Mouse (Mus musculus) E14TG2a.4 (cell line): ENCODE measurements at regions not wholly inside any gene's neighbourhood (a gene's known extent, or its start where the extent isn't known, plus 50 kb on each side); places are given as distances from the start of the nearest gene placed in this dataset.
A peak's percentile ranks its signal among the peaks of the same experiment; 100 is the strongest.

Experiments used
- H3K27me3 ChIP-seq: 2 replicates; pipeline ENCODE4 v1.6.1; 2014; ENCODE audit warnings: low read length, control low read depth; ENCODE audit not compliant: insufficient read depth
- H3K36me3 ChIP-seq: 2 replicates; pipeline ENCODE4 v1.6.1; 2014; ENCODE audit warnings: low read length, control low read depth; ENCODE audit not compliant: insufficient read depth
- H3K4me1 ChIP-seq: replicated peaks from 2 replicates; pipeline ENCODE4 v1.6.1; 2014; ENCODE audit warnings: low read depth, low read length, control low read depth
- H3K4me3 ChIP-seq: replicated peaks from 2 replicates; pipeline ENCODE4 v1.5.1; 2014; ENCODE audit warnings: mild to moderate bottlenecking, low read length
- H3K9me3 ChIP-seq: 2 replicates; pipeline ENCODE4 v1.6.1; 2014; ENCODE audit warnings: low read length, control low read depth
- CTCF ChIP-seq: conservative IDR thresholded peaks from 2 replicates; pipeline ENCODE4 v1.5.1; 2014; ENCODE audit warnings: low read length
- NANOG ChIP-seq: IDR thresholded peaks from 2 replicates; pipeline ENCODE4 v1.6.1; 2014; ENCODE audit warnings: borderline replicate concordance, low read length, mixed read lengths
- POU5F1 ChIP-seq: IDR thresholded peaks from 2 replicates; pipeline ENCODE4 v1.6.1; 2014; ENCODE audit warnings: low read length, borderline replicate concordance

GRCm38 (mm10) chr2:75028151-75028550 is 202.5 kb downstream of the Mtx2 start:
- Histone ChIP-seq H3K4me3 (no peak overlapping the region), H3K4me1 (peaks cover 41% of the 10 kb centered on the region), H3K9me3 (no peaks in the 10 kb centered on the region), H3K27me3 (0 out of 2 replicates have a peak, but pooled peaks cover 3% of the 10 kb centered on the region), H3K36me3 (no peaks in the 10 kb centered on the region)
- no peak for TF ChIP-seq NANOG
- no peak for TF ChIP-seq CTCF
- no peak for TF ChIP-seq POU5F1

- peaks cover 46% of the 10 kb centered on the region for H3K4me1 ChIP-seq
- H3K4me3 ChIP-seq = no peak overlapping the region
- H3K9me3 ChIP-seq = no peaks in the 10 kb centered on the region
Measured at GRCm38 (mm10) chr2:75029089-75029693, 203.6 kb downstream of the Mtx2 start.

GRCm38 (mm10) chr2:75034708-75035107 is 209.1 kb downstream of the Mtx2 start:
- no peaks in the 10 kb centered on the region for H3K9me3 ChIP-seq
- no peak overlapping the region for H3K4me3 ChIP-seq
- peaks cover 21% of the 10 kb centered on the region for H3K4me1 ChIP-seq
- no peak for TF ChIP-seq POU5F1
- TF ChIP-seq NANOG = no peak
- TF ChIP-seq CTCF = no peak
- H3K36me3 ChIP-seq = no peaks in the 10 kb centered on the region
- H3K27me3 ChIP-seq = peaks cover 2% of the 10 kb centered on the region; the same call in 1 of the 2 replicates

More at GRCm38 (mm10) chr2:75029089-75029693, 203.6 kb downstream of the Mtx2 start:
- no peaks in the 10 kb centered on the region for H3K36me3 ChIP-seq
- 0 out of 2 replicates have a peak, but pooled peaks cover 3% of the 10 kb centered on the region for H3K27me3 ChIP-seq
- TF ChIP-seq POU5F1 (no peak), CTCF (no peak), NANOG (no peak)

GRCm38 (mm10) chr2:75039066-75039465 is 213.5 kb downstream of the Mtx2 start:
- Histone ChIP-seq H3K27me3 (peaks cover 2% of the 10 kb centered on the region; the same call in 1 of the 2 replicates), H3K36me3 (no peaks in the 10 kb centered on the region), H3K4me3 (no peak overlapping the region), H3K9me3 (no peaks in the 10 kb centered on the region), H3K4me1 (peaks cover 3% of the 10 kb centered on the region; the same call in 1 of the 2 replicates)
- no peak for TF ChIP-seq POU5F1

GRCm38 (mm10) chr2:75046892-75047291 is 221.3 kb downstream of the Mtx2 start:
- H3K36me3 ChIP-seq = no peaks in the 10 kb centered on the region
- peaks cover 11% of the 10 kb centered on the region for H3K9me3 ChIP-seq
- TF ChIP-seq CTCF (no peak), POU5F1 (no peak), NANOG (no peak)
- H3K27me3 ChIP-seq = peaks cover 10% of the 10 kb centered on the region
- H3K4me3 ChIP-seq = no peak overlapping the region
- H3K4me1 ChIP-seq = peaks cover 28% of the 10 kb centered on the region

- TF ChIP-seq POU5F1 = no peak
- no peak for TF ChIP-seq CTCF
- TF ChIP-seq NANOG = peak; percentile 69; the same call in 1 of the 2 replicates
- H3K27me3 ChIP-seq = peaks cover 15% of the 10 kb centered on the region
- peaks cover 26% of the 10 kb centered on the region for H3K4me1 ChIP-seq
- H3K4me3 ChIP-seq = 0 out of 2 replicates have a peak overlapping the region, but pooled peaks have one; percentile 5
- no peaks in the 10 kb centered on the region for H3K36me3 ChIP-seq
- peaks cover 11% of the 10 kb centered on the region for H3K9me3 ChIP-seq
Measured at GRCm38 (mm10) chr2:75048071-75048470, 222.5 kb downstream of the Mtx2 start.

GRCm38 (mm10) chr2:75054474-75055186 is 229.0 kb downstream of the Mtx2 start:
- Histone ChIP-seq H3K9me3 (peaks cover 10% of the 10 kb centered on the region), H3K4me3 (peak overlapping the region; percentile 29; the same call in 1 of the 2 replicates), H3K36me3 (no peaks in the 10 kb centered on the region), H3K27me3 (peaks cover 38% of the 10 kb centered on the region), H3K4me1 (peaks cover 18% of the 10 kb centered on the region)
- TF ChIP-seq POU5F1 (no peak), CTCF (no peak), NANOG (no peak)

GRCm38 (mm10) chr2:75055187-75055543 is 229.6 kb downstream of the Mtx2 start:
- Histone ChIP-seq H3K4me1 (peaks cover 23% of the 10 kb centered on the region), H3K27me3 (peaks cover 38% of the 10 kb centered on the region), H3K4me3 (0 out of 2 replicates have a peak overlapping the region, but pooled peaks have one; percentile 29), H3K9me3 (peaks cover 7% of the 10 kb centered on the region), H3K36me3 (no peaks in the 10 kb centered on the region)
- TF ChIP-seq POU5F1 = no peak
- peak; percentile 62 for TF ChIP-seq CTCF

- Histone ChIP-seq H3K4me1 (peaks cover 37% of the 10 kb centered on the region), H3K4me3 (no peak overlapping the region), H3K27me3 (peaks cover 28% of the 10 kb centered on the region), H3K9me3 (no peaks in the 10 kb centered on the region), H3K36me3 (no peaks in the 10 kb centered on the region)
- TF ChIP-seq POU5F1 (no peak), CTCF (no peak), NANOG (no peak)
Measured at GRCm38 (mm10) chr2:75061009-75061408, 235.4 kb downstream of the Mtx2 start.
